Mouse (Mus musculus): Measurements from ENCODE around the gene Tbc1d9b. TPM values are rescaled to one million over a fixed set of nuclear protein-coding genes. Genes with fewer than 3 reads are reported as not detected.

Tbc1d9b gene
- total and polyA plus RNA-seq, 2 experiments from 2014 or later = 32.1 to 62.6 TPM

- Histone ChIP-seq H3K36me3 (ENCODE audit: insufficient read depth, low read length) (peaks cover 80% of the 10 kb centered on the region), H3K27me3 (ENCODE audit: insufficient read depth, low read length) (no peaks in the 10 kb centered on the region), H3K4me3 (ENCODE audit: low read length) (no peak overlapping the region), H3K4me2 (ENCODE audit: low read depth, low read length) (no peak overlapping the region), H3K9ac (replicated peaks; ENCODE audit: low read length) (no peak overlapping the region), H3K27ac (no peak overlapping the region), H3K4me1 (ENCODE audit: insufficient read depth, low read length) (no peaks in the 10 kb centered on the region), H3K9me3 (ENCODE audit: low read length) (no peaks in the 10 kb centered on the region)
- 90% methylated on average over 11 of the region's 11 CpGs for WGBS
- no peak for TF ChIP-seq CTCF (IDR thresholded peaks at IDR 0.05; ENCODE audit: low read depth)
- ATAC-seq = no peak
- no peak for DNase-seq (ENCODE audit: low spot score)
Measured at GRCm38 (mm10) chr11:50147958-50148476, 16.8 kb downstream of the Tbc1d9b start.

GRCm38 (mm10) chr11:50149200-50149599 is 18.0 kb downstream of the Tbc1d9b start:
- Histone ChIP-seq H3K27ac (no peak overlapping the region), H3K9ac (replicated peaks; ENCODE audit: low read length) (no peak overlapping the region), H3K4me3 (ENCODE audit: low read length) (no peak overlapping the region), H3K36me3 (ENCODE audit: insufficient read depth, low read length) (peaks cover 81% of the 10 kb centered on the region), H3K4me2 (ENCODE audit: low read depth, low read length) (no peak overlapping the region), H3K9me3 (ENCODE audit: low read length) (no peaks in the 10 kb centered on the region), H3K4me1 (ENCODE audit: insufficient read depth, low read length) (no peaks in the 10 kb centered on the region), H3K27me3 (ENCODE audit: insufficient read depth, low read length) (no peaks in the 10 kb centered on the region)
- 83% methylated on average over 7 of the region's 7 CpGs for WGBS
- DNase-seq (ENCODE audit: low spot score) = no peak
- no peak for TF ChIP-seq CTCF (IDR thresholded peaks at IDR 0.05; ENCODE audit: low read depth)
- ATAC-seq = no peak

- 90% methylated on average over 9 of the region's 9 CpGs for WGBS
- H3K4me2 ChIP-seq (ENCODE audit: low read depth, low read length) = no peak overlapping the region
- peaks cover 81% of the 10 kb centered on the region for H3K36me3 ChIP-seq (ENCODE audit: insufficient read depth, low read length)
- DNase-seq (ENCODE audit: low spot score) (no peak), ATAC-seq (no peak)
- no peak overlapping the region for H3K4me3 ChIP-seq (ENCODE audit: low read length)
- no peaks in the 10 kb centered on the region for H3K4me1 ChIP-seq (ENCODE audit: insufficient read depth, low read length)
- H3K27me3 ChIP-seq (ENCODE audit: insufficient read depth, low read length) = no peaks in the 10 kb centered on the region
- no peak overlapping the region for H3K9ac ChIP-seq (replicated peaks; ENCODE audit: low read length)
- H3K27ac ChIP-seq = no peak overlapping the region
- no peaks in the 10 kb centered on the region for H3K9me3 ChIP-seq (ENCODE audit: low read length)
- no peak for TF ChIP-seq CTCF (IDR thresholded peaks at IDR 0.05; ENCODE audit: low read depth)
Measured at GRCm38 (mm10) chr11:50149603-50150150, 18.5 kb downstream of the Tbc1d9b start.

- no peak overlapping the region for H3K4me2 ChIP-seq (ENCODE audit: low read depth, low read length)
- H3K27me3 ChIP-seq (ENCODE audit: insufficient read depth, low read length) = no peaks in the 10 kb centered on the region
- DNase-seq (ENCODE audit: low spot score) = no peak
- peaks cover 72% of the 10 kb centered on the region for H3K36me3 ChIP-seq (ENCODE audit: insufficient read depth, low read length)
- no peak for ATAC-seq
- TF ChIP-seq CTCF (IDR thresholded peaks at IDR 0.05; ENCODE audit: low read depth) = no peak
- H3K9me3 ChIP-seq (ENCODE audit: low read length) = no peaks in the 10 kb centered on the region
- WGBS = 79% methylated on average over 3 of the region's 3 CpGs
- H3K27ac ChIP-seq = no peak overlapping the region
- H3K4me3 ChIP-seq (ENCODE audit: low read length) = no peak overlapping the region
- H3K9ac ChIP-seq (replicated peaks; ENCODE audit: low read length) = no peak overlapping the region
- H3K4me1 ChIP-seq (ENCODE audit: insufficient read depth, low read length) = no peaks in the 10 kb centered on the region
Measured at GRCm38 (mm10) chr11:50151374-50151773, 20.2 kb downstream of the Tbc1d9b start.

- Histone ChIP-seq H3K9me3 (ENCODE audit: low read length) (no peaks in the 10 kb centered on the region), H3K27ac (no peak overlapping the region), H3K4me3 (ENCODE audit: low read length) (no peak overlapping the region), H3K36me3 (ENCODE audit: insufficient read depth, low read length) (peaks cover 79% of the 10 kb centered on the region), H3K27me3 (ENCODE audit: insufficient read depth, low read length) (no peaks in the 10 kb centered on the region), H3K4me1 (ENCODE audit: insufficient read depth, low read length) (no peaks in the 10 kb centered on the region), H3K4me2 (ENCODE audit: low read depth, low read length) (no peak overlapping the region), H3K9ac (replicated peaks; ENCODE audit: low read length) (no peak overlapping the region)
- DNase-seq (ENCODE audit: low spot score) (no peak), ATAC-seq (no peak)
- WGBS = 69% methylated on average over 9 of the region's 9 CpGs
- TF ChIP-seq CTCF (IDR thresholded peaks at IDR 0.05; ENCODE audit: low read depth) = no peak
Measured at GRCm38 (mm10) chr11:50154166-50154565, 23.0 kb downstream of the Tbc1d9b start.

- Histone ChIP-seq H3K36me3 (ENCODE audit: insufficient read depth, low read length) (peaks cover 77% of the 10 kb centered on the region), H3K4me1 (ENCODE audit: insufficient read depth, low read length) (no peaks in the 10 kb centered on the region), H3K4me3 (ENCODE audit: low read length) (no peak overlapping the region), H3K27me3 (ENCODE audit: insufficient read depth, low read length) (no peaks in the 10 kb centered on the region), H3K9me3 (ENCODE audit: low read length) (no peaks in the 10 kb centered on the region), H3K27ac (no peak overlapping the region), H3K4me2 (ENCODE audit: low read depth, low read length) (no peak overlapping the region), H3K9ac (replicated peaks; ENCODE audit: low read length) (no peak overlapping the region)
- TF ChIP-seq CTCF (IDR thresholded peaks at IDR 0.05; ENCODE audit: low read depth) = peak; percentile 28
- ATAC-seq = no peak
- 79% methylated on average over 12 of the region's 12 CpGs for WGBS
- peak; percentile 29 for DNase-seq (ENCODE audit: low spot score)
Measured at GRCm38 (mm10) chr11:50154777-50155520, 23.8 kb downstream of the Tbc1d9b start.

GRCm38 (mm10) chr11:50155785-50156184 is 24.6 kb downstream of the Tbc1d9b start:
- no peaks in the 10 kb centered on the region for H3K9me3 ChIP-seq (ENCODE audit: low read length)
- H3K9ac ChIP-seq (replicated peaks; ENCODE audit: low read length) = no peak overlapping the region
- WGBS = 94% methylated on average over 2 of the region's 2 CpGs
- H3K4me3 ChIP-seq (ENCODE audit: low read length) = no peak overlapping the region
- no peak overlapping the region for H3K27ac ChIP-seq
- ATAC-seq = no peak
- no peaks in the 10 kb centered on the region for H3K4me1 ChIP-seq (ENCODE audit: insufficient read depth, low read length)
- DNase-seq (ENCODE audit: low spot score) = no peak
- peaks cover 75% of the 10 kb centered on the region for H3K36me3 ChIP-seq (ENCODE audit: insufficient read depth, low read length)
- H3K27me3 ChIP-seq (ENCODE audit: insufficient read depth, low read length) = no peaks in the 10 kb centered on the region
- no peak overlapping the region for H3K4me2 ChIP-seq (ENCODE audit: low read depth, low read length)
- TF ChIP-seq CTCF (IDR thresholded peaks at IDR 0.05; ENCODE audit: low read depth) = no peak

Measured in hindbrain, postnatal 0 days (tissue).